Mouse (Mus musculus) E14TG2a.4 (cell line): ENCODE measurements around the gene Nkiras2.

ENCODE experiments used
- CTCF ChIP-seq: conservative IDR thresholded peaks from 2 replicates; pipeline ENCODE4 v1.5.1; 2014; ENCODE audit warnings: low read length
- NANOG ChIP-seq: IDR thresholded peaks from 2 replicates; pipeline ENCODE4 v1.6.1; 2014; ENCODE audit warnings: borderline replicate concordance, low read length, mixed read lengths

DNA sequence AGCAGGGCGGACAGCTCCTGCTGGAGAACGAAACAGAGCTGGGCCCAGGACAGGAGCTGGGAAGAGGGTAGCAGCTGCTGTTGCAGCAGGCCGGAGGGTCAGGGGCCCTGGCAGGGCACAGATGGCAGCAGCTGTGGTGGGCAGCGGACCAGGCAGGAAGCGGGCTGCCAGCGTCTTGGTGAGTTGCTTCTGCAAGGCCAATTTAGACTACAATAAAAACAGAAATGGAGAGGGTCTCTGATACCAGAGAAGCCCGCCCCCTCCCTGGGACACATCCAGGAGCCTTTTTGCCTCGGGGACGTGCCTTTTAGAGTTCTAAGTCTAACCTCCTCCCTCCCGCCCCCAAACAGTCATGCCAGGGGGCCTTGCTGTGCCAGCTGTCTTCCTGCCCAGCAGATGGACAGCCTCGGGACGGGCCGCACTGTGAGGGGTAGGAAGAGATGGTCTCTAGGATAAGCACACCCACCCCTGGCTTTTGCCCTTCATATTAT lies 9.9 kb downstream of the Nkiras2 start:
- no peak for TF ChIP-seq CTCF
- TF ChIP-seq NANOG = no peak
